Mouse (Mus musculus) embryonic fibroblast, embryonic 13.5 days (primary cell): ENCODE results near the gene Ms4a2.

Source experiments
- CTCF ChIP-seq: IDR thresholded peaks from 2 replicates; pipeline ENCODE4 v1.5.1; 2011; ENCODE audit warnings: mild to moderate bottlenecking, control low read depth, low read length, moderate library complexity, borderline replicate concordance; ENCODE audit not compliant: insufficient read depth
- POLR2A ChIP-seq: IDR thresholded peaks from 2 replicates; pipeline ENCODE4 v1.6.1; 2011; ENCODE audit warnings: low read depth, mild to moderate bottlenecking, control low read depth, low read length, moderate library complexity

- TF ChIP-seq CTCF, result no peak
- no peak for TF ChIP-seq POLR2A
These were observed 17.2 kb upstream of the Ms4a2 start, which contains the start of gene Ms4a3 for GRCm38 (mm10) chr19:11640732-11641131.
